ENCODE assay signal across 1 mouse cellular context in genomic region chr11:119325068-119325467, GRCm38 (mm10).
A peak's percentile ranks its signal among the peaks of the same experiment; 100 is the strongest.
TF ChIP-seq lines count a peak whose summit lies in the region.

No protein-coding gene starts in this region.

TF ChIP-seq in MEL, 35 proteins besides CTCF, POLR2A, EP300 and RAD21:
- TF ChIP-seq USF2 (IDR thresholded peaks at IDR 0.05; ENCODE audit: borderline replicate concordance in 1 of 2, insufficient read depth in 1 of 2, low read depth in 1 of 2, low read length in 2 of 2) (no peak), SMC3 (IDR thresholded peaks at IDR 0.05; ENCODE audit: low read depth, low read length) (peak; percentile 34)
